Mouse (Mus musculus): ENCODE measurements around the gene Rpl7l1.
"Not testable (repeated sequence)": the region's sequence is repeated elsewhere in the genome, so short reads cannot be mapped to it uniquely, and the experiment has no call there.

Gene Rpl7l1

DNA sequence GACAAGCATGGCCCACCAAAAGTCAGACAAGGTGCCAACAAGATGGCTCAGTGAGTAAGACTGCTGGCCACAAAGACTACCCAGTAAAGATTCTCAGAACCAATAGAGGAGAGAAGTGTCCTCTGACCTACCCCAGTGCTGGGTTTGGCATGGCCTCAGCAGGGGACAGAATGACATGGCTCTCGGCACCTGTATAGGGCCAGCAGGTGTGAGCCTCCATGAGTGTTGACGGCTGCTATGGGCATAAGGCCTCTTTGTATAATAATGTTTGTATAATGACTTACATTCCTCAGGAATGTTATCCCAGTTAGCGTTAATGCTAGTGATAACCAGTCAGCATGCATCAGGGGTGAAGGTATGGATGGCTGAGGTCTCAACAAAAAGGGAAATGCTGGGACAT is 6.4 kb downstream of the Rpl7l1 start:
- no peak for DNase-seq (ENCODE audit: extremely low read depth, low read depth, low spot score)

DNA sequence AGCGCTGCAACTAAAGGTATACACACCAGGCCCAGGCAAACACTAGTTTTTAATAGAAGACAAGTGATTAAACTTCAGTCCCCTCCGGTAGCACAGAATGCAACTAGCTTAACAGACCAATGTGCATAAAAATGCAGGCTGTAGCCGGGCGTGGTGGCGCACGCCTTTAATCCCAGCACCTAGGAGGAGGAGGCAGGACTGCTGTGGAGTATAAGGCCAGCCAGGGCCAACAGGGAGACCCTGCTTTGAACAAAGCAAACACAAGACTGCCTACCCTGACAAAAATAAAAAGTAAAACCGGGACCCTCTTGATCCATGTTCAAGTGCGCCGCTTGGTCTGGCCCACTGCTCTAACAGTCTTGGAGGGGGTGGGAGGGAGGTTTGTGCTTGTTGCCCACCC is 7.4 kb downstream of the Rpl7l1 start:
- no peak for DNase-seq (ENCODE audit: extremely low read depth, low read depth, low spot score)

DNA sequence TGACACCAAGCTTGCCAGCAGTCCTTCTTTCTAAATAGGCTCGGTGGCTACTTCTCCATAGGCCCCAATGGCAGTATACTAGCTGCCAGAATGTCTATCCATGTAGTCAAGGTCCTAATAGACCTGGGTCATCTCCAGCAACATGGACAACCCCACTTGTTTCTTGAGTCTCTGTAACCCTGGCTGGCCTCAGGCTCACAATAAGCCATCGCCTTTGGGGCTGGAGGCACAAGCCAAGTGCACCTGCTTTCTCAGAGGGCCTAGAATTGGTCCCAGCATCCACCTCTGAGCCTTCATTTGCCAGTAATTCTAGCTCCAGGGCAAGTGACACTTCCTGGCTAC is 8.4 kb downstream of the Rpl7l1 start:
- no peak for DNase-seq (ENCODE audit: extremely low read depth, low read depth, low spot score)

DNA sequence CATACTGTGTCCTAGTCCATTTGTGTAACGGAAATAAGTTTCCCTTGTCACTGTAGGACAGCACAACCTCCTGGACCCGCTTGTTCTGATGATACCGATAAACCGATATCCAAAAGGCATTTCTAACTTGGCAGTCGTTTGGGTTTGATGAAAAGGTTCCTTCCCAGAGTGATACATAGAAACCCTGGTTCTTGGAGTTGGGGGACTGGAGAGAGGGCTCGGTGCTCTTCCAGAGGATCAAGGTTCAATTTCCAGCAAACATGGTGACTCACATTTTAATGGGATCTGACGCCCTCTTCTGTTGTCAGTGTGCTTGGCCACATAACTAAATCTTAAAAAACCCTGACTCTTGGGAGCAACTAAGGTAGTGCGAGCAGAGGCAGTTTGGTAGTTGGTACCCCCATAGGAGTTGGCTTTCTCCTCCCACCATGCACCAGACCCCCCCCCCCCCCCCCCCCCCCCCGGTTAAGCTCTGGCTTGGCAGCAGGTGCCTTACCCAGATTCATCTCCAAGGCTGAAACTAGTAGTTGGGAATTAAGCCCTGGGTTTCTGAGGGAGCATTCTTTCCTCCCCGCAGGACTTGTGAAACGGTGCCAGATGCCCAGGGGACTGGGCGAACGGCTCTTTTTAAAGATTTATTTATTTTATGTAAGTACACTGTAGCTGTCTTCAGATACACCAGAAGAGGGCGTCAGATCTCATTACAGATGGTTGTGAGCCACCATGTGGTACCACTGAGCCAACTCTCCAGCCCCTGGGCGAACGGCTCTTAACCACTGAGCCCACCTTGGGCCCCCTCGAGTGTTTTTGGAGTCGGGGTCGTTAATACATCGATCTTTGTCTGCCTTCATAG is 9.0 kb downstream of the Rpl7l1 start:
- no peak for DNase-seq (ENCODE audit: extremely low read depth, low read depth, low spot score)

DNA sequence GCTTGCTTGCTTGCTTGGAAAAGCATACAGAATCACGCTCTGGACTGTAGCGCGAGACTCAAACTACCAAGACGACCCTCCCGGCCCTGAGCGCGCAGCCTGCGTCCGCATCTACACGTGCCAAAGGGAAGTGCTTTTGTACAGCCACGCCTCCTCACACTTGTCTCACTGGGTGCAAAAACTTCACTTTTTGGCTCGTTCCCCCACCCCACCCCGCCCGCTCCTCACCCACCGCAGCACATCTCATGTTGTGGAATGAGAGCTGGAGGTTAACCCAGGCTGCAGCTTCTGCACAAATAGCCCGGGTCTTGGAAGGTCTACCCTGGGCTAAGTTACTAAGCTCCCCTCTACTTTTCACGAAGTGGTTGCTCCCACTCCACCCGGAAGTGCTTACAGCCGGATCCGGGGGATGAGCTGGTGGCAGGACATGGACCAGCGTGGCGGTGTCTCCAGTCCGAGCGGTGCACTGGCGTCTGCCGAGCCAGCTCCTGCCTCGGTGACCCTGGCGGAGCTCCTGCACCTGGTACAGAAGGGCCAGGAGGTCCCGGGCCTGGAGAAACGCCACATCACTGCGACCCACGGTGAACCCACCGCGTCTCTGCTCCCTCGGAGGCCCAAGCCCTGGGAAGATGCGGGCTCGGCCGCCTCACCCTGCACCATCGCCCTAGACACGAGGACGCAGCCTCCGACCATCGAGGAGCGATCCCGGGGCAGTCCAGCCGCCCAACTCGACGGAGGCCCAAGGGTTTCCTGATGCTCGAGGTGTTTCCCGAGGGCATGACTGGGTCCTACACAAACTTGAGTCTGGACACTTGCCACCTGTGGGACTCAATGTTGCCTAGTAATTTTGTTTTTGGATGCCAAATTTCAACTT is 9.8 kb downstream of the Rpl7l1 start, which contains the start of gene 2310039H08Rik:
Gene 2310039H08Rik (plus strand): TSS at position 232 of the 874 bp plus-strand sequence.
- no peak for DNase-seq (ENCODE audit: extremely low read depth, low read depth, low spot score)

DNA sequence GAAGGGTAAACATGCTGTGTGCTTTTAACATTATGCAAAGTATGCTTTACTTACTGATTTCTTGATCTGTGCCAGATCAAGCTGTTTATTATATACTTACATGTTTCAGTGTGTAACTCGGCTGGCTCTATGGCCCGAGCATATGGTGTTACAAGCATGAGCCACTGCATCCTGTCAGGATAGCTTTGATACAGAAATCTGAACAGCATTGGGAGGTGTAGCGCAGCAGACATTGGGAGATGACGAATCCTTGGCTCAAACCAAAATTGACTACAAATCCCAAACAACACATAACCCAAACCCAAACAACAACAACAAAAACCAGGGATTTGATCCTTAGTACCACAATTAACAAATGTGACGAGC is 10.5 kb downstream of the Rpl7l1 start:
- DNase-seq (ENCODE audit: extremely low read depth, low read depth, low spot score) = no peak

DNA sequence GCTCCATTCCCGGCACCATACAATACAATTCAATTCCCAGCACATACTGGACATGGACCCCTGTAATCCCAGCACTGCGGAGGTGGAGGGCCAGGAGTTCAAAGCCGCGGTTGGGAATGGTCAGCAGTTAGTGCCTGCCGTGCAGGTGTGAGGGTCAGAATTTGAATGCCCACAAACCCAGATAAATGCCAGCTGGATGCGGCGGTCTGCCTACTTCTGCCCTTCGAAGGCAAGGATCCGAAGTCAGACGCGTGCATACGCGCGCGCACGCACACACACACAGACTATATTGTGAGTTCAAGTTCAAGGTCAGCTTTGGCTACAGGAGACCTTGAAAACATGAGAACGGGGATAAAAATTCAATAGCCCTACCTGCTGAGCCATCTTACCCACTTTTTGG is 10.9 kb downstream of the Rpl7l1 start:
- no peak for DNase-seq (ENCODE audit: extremely low read depth, low read depth, low spot score)

DNA sequence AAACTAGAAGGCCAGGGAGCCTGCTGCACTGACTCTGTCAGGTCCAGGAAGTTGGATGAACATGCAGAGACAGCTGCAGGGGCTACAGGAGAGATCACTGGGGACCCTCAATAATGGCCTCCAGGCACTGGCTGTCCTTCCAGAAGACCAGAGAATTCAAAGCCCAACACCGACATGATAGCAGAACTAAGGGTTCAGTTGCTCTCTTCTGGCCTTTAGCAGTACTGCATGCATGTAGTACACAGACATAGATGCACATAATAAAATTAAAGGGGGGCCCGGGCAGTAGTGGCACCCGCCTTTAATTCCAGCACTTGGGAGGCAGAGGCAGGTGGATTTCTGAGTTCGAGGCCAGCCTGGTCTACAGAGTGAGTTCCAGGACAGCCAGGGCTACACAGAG is 11.4 kb downstream of the Rpl7l1 start:
- no peak for DNase-seq (ENCODE audit: extremely low read depth, low read depth, low spot score)

DNA sequence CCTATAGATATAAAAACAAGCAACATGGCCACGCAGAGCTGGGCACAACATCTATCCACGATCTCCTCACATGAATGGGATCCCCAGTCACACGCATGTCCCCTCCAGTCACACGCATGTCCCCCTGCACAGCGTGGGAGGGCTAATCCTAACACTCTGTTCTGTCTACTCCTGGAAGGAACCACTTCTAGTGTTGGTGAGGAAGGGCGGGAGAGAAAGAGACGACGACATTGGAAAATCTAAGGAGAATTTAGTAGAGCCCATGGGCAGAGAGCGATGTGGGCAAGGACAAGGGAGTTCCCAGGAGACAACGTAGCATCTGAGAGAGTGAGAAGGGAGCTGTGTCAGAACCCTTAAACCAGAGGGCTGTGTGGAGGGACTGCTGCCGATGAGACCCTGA is 11.9 kb downstream of the Rpl7l1 start:
- DNase-seq (ENCODE audit: extremely low read depth, low read depth, low spot score) = no peak

DNA sequence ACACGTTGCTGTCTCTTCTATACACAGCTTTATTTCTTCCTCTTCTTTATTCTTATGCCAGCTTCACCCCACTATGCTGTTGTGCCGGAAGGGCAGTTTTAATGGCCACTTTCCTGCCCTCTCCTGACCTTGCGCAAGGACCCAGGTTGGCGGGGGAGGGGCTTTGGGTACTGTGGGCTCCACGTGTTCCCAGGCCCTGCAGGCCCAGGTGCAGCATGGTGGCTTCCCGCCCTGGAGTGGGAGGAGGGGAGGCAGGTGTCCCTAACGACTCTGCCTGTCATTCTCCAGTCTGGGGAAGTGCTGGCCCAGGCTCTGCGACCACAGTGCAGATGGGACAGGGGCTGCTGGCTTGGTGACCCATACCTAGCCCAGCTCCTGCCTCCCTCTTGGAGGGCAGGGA is 14.6 kb downstream of the Rpl7l1 start:
- DNase-seq (ENCODE audit: extremely low read depth, low read depth, low spot score) = no peak

DNA sequence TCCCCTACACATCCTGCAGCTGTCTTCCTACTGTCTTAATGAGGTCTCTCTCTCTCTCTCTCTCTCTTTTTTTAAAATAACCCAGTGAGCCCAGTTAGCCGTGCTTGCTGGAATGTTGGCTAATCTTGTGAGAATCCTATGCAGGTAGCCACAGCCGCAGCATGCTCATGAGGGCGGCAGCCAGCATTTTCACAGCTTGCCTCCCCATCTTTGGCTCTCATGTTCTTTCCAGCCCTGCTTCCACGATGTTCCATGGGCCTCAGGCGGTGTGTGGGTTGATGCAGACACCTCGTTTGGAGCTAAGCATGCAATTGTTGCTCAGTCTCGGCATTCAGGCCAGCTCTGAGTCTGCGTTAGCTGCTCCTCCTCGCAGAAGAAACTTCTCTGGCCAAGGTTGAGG is 17.6 kb downstream of the Rpl7l1 start:
- DNase-seq (ENCODE audit: extremely low read depth, low read depth, low spot score) = not testable (repeated sequence)

DNA sequence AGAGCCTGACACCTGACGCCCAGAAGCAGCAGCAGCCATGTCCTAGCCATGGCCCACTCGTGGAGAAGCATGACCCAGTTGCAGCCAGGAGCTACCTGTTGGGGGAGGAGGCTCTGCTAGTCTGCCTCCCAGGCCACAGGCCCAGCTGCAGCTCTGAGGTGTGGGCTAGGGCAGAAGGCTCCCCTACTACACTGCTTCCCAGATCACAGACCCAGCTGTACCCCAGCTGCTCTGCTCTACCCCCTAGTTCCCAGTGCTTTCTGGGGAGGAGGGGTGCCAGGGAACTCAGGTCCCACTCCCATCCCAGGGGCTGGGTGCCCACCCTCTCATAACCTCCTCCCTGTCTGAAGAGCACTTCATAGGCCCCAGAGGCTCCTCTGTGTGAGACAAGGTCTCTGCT is 18.9 kb downstream of the Rpl7l1 start, which contains the start of gene Ptcra:
Gene Ptcra (minus strand): TSS at position 169 of the 400 bp plus-strand sequence.
- DNase-seq (ENCODE audit: extremely low read depth, low read depth, low spot score) = no peak

DNA sequence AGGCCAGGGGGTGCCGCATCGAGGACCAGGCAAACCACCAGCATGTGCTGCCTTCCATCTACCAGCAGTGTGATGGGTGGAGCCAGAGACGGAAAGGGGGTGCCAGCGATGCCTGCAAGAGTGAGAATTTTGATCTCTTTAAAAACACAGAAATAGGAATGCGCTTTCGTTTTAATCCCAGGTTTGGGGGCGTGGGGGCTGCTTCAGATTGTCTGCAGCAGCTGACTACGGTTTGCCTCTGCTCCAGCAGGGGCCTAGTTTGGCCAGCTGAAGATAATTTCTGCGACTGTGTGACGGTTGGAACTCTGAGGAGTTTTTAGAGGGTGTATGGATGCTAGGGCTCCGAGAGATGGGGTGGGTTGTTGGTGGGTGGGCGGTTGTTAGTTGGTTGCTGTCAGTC is 23.7 kb downstream of the Rpl7l1 start:
- DNase-seq (ENCODE audit: extremely low read depth, low read depth, low spot score) = no peak

DNA sequence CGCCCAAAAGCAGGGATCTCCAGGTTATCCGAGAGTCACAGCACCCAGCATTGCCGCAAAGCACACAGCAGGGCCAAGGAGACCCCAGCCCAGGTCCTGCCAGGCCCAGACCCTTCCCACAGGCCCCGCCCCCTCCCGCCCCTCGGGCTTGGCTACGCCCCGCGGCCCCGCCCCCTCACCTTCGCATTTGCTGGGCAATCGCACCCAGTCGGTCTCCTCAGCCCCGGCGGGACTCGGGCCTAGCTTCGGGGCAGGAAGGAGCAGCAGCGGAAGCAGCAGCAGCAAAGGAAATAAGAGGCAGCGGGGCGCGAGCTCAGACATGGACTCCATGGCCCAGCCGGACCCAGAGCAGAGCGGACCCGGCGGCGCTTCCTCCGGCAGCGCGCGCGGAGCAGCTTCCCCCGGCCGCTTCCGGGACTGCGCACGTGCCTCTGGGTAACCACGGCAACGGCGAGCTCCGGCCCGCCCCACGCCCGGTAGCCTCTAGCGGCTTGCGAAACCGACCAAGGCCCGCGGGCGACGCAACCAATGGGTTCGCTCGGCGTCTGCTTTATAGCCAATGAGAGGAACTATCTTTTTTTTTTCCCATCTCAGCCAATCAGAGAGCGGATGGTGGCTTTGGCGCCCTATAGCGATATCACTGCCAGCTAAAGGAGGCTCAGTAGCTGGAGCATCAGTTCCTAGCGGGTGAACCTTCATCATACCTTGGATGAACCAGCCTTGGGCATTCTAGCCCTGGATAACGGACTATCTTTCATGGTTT is 30.5 kb downstream of the Rpl7l1 start, which contains the start of gene Cnpy3:
Gene Cnpy3 (minus strand): TSS at position 421 of the 763 bp plus-strand sequence.
- DNase-seq (ENCODE audit: extremely low read depth, low read depth, low spot score) = no peak

DNA sequence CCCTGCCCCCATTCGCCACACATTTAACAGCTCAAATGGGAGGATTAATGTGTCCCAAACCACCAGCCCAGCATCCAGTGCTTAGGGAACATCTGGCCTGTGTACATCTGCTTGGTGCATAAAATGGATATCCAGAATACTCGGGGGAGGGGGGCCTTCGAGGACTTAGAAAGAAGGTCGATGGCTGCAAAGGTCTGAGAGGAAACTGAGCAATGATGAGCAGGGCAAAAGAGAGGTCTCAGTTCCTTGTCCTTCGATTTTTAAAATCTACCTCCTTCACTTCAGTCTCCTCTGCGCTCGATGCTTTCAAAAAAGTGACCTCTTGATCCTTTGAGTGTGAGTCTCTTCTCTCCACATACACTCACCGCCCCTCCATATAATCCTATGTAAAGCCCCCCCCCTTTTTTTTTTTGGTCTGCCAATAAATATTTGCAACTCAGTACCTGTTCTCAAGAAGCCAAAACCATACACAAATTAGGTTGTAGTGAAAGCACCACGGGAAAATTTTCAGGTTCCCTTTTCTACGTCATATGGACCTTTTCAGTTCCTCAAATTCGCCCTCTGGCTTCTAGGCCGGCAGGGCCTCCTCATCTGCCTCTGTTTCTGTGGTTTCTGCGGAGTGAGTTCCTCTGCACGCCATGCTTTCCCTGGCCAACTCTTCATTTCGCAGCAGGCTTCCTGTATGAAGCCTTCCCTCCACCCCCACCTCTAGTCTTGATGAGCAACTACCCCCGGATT is 31.2 kb downstream of the Rpl7l1 start:
- no peak for DNase-seq (ENCODE audit: extremely low read depth, low read depth, low spot score)

DNA sequence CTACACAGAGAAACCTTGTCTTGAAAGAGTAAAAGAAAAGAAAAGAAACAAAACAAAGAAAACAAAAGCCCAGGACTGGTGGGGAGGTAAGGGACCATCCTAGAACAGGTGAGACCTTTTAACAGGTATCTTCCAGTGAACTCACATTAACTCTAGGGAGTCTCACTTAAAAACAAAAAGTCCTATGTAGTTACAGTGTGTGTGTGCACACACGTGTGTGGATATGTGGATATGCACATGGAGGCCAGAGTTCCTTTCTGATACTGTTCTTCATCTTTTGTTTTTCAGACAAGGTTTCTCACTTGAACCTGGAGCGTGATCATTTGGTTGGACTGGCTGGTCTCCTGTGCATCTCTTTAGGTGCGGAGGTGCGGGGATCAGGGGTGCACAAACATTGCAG is 31.9 kb downstream of the Rpl7l1 start:
- DNase-seq (ENCODE audit: extremely low read depth, low read depth, low spot score) = no peak

DNA sequence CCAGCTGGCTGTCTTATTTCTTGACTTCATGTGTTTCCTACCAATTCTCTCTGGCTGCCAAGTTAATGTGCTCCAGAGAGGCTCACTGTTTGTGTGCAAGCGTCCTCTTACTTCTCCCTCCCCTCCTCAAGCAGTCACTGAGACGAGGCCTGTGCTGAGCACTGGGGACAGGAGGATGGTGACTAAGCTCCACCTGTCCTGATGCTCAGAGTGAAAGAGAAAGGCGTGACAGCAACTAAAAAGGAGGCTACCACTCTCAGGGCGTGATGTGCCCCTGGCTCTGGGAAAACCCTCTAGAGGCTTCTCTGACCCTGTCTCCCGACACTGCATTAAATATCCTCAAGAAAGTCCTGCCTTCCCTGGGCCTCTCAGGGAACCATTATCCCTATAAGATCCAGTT is 33.2 kb downstream of the Rpl7l1 start:
- DNase-seq (ENCODE audit: extremely low read depth, low read depth, low spot score) = no peak

DNA sequence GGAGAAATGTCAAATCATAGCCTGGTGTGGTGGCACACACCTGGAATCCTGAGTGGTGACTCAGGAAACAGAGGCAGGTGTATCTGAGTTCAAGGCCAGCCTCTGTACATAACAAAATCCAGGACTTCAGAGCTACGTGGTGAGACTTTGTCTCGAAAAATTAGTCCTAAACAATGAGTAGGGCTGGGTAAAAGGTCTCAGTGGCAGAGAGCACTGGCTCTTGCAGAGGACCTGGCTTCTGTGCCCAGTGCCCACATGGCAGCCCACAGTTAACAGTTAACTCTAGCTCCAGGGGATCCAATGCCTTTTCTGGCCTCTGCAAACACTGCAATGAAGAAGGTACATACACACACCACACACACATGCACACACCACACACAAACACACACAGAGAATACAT is 34.7 kb downstream of the Rpl7l1 start:
- no peak for DNase-seq (ENCODE audit: extremely low read depth, low read depth, low spot score)

DNA sequence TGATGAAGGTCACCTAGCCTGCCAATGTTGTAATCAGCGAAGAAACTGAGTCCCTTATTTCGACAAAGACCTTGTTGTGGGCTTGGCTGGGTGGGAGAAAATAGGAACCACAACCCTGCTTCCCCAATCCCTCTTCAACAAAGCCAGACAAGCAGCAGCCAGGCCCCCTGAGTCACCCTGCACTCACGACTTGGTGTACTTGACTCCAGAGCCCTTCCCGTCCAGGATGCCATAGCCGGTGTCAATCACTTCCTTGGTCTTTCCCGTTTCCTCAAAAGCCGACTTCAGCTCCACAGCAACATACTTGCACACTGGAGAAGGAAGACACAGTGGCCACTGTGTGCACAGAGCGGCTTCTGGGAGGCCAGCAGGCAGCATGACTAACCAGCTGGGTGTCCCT is 35.2 kb downstream of the Rpl7l1 start:
- no peak for DNase-seq (ENCODE audit: extremely low read depth, low read depth, low spot score)

DNA sequence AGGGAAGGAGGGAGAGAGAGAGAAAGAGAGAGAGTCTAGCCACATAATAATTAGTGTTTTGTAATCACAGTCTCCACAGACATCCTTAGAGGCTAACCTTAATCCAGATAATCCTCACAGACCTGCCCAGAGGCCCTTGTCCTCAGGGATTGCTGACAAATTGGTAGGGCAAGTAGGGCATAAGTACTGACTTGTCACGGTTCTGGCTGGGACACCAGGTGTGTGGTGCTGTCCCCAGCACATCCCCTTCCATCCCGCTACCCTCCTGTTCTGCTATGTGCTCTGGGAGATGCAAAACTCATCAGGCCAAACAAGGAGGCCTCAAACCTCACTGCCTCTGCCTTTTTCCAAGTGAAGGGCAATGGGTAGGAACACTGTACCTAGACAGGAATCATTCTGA is 37.0 kb downstream of the Rpl7l1 start:
- DNase-seq (ENCODE audit: extremely low read depth, low read depth, low spot score) = no peak

DNA sequence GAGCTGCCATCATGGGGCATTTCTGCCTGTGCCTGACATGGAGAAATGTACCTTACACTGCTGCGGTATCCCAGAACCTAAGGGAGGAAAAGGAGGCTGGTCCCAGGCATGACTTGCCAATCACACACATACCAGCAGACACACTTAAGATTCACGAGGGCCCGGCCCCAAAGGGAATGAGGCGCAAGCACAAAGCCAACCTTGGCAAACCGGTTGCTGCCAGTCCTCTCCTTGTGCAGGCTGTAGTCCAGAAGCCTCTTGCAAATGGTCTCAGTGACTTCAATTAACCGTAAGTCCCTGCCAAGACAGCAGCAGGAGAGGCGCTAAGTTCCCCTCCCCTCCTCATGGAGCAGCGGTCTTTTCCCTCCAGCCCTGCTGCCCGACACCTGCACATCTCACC is 39.5 kb downstream of the Rpl7l1 start:
- DNase-seq (ENCODE audit: extremely low read depth, low read depth, low spot score) = no peak
